Mouse (Mus musculus): ENCODE measurements around the gene 1700092M07Rik. TPM values are rescaled to one million over a fixed set of nuclear protein-coding genes. Genes with fewer than 3 reads are reported as not detected.

The 1700092M07Rik gene
- not detected in 2 replicates for polyA plus RNA-seq (2012; rRNA removed; ENCODE audit: low replicate concordance)

DNA sequence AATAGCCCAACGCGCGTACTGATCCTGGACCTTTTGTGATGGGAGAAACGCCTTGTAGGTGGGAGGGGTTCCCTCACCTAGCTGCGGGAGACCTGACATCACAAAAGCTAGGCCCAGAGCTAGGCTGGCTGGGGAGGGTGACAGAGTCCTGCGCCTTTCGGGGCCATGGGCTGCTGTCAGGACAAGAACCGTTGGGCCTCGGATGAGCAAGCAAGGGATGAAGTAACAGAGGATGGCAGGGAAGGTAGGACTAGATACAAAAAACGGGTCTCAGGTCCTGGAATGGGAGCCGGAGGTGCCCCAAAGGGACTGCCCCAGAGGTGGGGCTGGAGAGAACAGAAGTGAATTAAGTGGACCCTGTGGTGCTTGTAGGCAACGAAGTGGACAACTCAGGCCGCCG lies at the start of gene 1700092M07Rik:
Gene 1700092M07Rik, plus strand, starts transcription at position 116 of the 400 bp plus-strand sequence.

DNA sequence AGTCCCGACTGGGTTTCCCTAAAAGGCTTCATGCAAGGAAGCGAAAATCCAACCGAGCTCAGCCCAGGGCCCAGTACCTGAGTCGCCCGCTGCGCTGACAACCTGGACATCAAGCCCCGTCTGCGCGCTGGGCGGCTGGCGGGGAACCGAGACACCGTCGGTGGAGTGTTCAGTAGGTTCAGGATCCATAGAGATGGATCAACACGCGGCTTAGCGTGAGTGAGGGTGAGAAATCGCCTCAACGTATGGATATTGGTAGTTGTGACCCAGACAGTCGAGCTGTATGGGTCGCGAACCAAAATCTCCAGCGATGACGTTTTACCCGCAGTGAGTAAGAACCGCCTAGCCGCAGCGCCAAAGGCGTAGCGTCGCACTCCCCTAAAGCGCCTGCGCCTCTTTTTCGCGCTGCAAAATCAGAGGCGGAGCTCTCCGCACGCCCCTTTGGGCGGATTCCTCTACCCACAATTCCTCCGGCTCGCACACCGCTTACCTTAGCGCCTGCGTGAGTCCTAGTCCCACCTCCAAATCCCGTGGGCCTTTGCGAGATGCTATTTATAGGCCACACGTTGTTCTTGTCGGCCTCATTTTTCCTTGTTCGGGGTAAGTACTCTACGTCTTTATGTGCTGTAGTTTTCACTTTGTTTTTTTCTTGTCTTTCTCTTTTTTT lies 17.5 kb upstream of the 1700092M07Rik start, which contains the start of gene Slc3a2:
Gene Slc3a2, minus strand, starts transcription at position 463 of the 667 bp plus-strand sequence.

DNA sequence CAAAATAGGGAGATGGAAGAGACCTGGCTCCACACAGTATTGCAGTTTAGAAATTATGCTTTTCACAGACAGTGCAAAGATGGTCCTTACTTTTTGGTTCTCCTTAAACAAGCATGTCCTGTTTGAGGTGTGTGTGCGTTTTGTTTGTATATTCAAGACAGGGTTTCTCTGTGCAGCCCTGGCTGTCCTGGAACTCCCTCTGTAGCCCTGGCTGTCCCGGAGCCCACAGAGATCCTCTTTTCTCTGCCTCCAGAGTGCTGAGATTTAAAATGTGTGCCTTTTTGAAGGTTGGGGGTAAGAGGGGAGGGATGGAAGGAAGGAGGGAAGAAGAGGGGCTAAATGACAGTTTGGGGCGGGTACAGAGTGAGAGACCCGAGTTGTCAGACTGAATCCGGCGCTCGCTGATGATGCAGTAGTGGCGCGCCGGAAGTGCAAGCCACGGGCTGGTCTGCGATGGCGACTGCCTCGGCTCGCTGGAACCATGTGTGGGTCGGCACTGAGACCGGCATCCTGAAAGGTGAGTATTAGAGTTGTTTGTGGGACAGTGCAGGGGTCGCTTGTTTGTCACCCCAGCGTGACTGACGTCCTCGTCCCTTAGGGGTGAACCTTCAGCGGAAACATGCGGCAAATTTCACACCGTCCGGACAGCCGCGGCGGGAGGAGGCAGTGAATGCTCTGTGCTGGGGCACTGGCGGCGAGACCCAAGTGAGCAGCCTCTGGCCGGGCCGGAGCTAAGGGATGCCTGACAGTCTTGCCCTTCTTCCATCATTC lies 4.9 kb upstream of the 1700092M07Rik start, which contains the start of gene Wdr74:
Gene Wdr74, plus strand, starts transcription at position 439 of the 771 bp plus-strand sequence.

DNA sequence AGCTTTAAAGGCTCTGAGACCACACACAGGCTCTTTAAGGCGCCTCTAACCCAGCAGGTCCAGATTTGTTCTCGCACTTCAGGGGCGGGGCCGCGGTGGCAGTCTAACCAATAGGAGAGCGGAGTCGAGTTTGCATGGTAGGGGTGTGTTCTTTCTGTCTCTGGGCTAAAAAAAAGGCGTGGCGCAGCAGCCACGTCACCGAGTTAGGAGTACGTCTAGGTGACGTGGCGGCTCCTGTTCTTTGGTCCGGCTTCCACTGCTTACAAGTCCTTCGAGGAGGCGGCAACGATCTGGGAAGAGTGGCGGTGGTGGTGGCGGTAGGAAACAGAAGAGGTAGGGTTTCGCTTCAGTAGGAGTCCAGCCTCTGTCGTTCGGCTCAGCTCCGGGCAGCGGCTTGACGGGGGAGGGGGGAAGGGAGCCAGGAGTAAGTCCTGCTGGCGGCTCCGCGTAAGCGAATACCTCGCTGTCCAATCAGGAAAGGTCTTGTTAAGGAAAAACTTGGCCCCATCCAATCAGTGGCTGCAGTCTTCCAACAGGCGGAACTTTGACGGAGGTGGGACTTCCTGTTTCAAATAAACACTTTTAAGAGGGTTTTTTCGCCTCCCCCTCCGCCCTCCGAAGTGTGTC lies 838 bp downstream of the 1700092M07Rik start, which contains the start of gene Stx5a:
Gene Stx5a, plus strand, starts transcription at position 171 of the 627 bp plus-strand sequence.

DNA sequence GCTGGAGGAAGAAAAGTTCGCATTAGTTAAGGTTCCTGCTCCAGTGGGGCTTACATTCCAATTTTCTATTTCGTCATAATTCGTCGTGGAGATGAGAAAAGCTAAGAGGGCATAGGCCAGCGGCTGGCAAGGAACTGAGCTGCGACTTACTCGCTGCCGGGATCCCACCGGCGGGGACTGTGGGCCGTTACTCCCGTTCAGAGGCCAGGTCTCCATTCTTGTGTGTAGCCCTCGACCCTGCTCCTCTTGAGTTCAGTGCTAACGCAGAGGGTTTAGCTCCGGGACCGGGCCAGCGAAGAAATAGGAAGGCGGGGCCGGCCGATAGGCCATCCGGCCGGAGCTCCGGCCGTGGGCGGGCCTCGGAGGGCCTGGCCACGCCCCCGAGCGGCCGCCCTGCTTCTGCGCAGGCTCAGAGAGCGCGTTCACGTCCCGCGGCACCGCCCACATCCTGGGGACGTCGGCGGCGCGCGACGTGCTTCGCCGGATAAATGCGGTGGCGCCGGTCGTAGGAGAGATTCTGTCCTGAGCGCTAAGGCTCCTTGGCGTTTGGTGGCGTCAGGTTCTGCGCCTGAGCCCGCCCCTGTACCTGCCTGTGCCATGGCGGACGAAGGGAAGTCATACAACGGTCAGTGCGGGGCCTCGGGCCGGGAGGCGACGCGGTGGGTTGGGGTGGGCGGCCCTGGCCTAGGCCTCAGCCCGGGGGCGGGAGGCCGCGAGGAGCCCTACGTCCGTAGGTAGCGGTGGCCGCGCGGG lies 16.3 kb downstream of the 1700092M07Rik start, which contains the start of gene Nxf1:
Gene Nxf1, plus strand, starts transcription at position 439 of the 753 bp plus-strand sequence.

DNA sequence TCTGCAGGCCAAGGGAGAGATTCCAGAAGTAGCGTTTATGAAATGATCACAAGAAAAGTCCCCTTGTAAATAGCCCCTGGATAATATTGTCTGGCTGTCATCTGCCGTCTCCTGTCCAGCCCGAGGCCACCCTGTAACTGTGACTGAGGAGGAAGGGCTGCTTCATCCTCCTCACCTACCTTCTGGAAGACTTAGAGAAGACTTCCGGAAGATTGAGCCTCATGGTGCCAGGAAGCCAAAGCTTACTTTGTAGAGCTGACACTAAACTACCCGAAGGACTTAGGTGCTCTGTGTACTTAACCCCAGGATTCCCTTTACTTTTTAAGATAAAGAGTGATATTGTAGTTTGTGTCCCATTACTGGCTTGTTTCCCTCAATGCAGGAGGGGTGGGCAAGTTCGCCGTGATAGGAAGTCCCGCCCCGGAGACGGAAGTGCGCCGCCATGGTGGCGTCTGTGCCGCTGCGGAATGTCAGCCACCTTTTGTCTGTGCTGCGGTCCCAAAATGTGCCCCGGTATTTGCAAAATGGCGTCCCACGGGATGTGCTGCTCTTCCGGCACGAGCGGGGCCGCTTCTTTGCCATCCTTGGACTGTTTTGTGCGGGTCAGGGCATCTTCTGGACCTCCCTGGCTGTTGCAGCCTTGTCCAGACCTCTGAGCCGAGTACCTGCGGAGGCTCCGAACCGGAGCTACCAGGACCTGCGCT lies 30.2 kb downstream of the 1700092M07Rik start, which contains the start of gene Tmem223:
Gene Tmem223, plus strand, starts transcription at position 430 of the 704 bp plus-strand sequence.

DNA sequence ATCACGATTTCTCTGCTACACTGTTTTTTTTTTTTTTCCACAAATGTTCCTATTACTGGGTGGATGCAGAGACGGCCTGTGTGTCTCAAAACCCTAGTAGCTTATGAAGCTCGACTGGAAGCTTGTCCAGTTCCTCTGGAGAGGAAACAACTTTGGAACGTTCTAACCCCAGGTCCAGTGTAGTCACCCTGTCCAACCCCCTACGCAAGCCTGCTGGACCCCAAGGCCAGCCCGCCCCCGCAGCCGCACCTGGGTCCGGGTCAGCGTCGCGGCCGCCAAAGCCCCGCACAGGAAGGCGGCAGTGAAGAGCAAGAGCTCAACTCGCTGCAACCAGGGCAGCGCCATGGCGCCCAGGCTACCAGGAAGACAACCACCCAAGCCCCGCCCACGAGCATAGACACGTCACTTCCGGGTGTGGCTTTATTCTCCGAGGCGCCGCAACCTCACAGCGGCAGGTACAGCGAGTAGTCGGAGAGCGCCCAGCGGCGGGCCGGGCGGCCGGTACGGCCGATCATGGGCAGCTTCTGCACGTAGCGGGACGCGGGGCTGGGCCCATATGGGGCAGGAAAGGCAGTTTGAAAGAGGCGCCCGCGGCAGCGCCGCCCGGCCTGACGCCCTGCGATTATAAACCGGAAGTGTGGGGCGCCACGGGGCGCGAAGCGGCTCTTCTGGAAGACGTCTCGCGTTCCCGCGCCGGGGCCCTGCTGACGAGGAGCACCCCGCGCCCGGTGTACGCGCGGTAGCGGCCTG lies 33.7 kb downstream of the 1700092M07Rik start, which contains the start of gene Tmem179b:
Gene Tmem179b, minus strand, starts transcription at position 382 of the 750 bp plus-strand sequence.

DNA sequence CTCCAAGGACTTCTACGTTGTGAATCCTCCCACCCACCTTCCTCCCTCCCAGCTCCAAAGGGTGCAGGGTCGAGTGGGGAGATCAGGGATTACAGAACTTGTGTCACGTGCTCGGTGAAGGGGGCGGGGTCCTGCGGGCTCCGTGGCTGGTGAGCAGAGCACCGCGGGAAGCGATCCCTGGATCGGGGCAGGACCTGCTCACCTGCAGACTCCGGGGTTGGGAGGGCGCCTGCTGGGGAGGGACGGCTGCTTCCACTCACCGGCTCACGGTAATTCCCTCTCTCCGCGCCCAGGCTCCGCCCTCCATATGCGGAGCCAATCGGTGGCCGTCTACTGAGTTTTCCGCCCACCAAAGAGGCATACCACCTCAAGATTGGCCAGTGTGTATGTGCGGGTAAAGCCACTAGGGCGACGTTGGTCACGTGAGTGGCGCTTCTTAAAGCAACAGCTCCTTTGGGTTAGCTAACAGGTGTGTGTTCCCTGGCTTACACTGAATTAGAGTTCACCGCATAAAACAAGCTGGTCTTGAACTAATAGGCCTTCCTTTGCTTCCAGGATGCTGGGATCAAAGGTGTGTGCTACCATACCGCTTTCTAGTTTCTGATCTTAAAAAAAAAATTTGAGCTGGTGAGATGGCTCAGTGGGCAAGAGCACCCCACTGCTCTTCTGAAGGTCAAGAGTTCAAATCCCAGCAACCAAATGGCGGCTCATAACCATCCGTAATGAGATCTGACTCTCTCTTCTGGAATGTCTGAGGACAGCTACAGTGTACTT lies 45.7 kb downstream of the 1700092M07Rik start, which contains the start of gene Taf6l:
Gene Taf6l, minus strand, starts transcription at position 410 of the 774 bp plus-strand sequence.

Other genes with a start within 250 kb of the 1700092M07Rik start
- 0.03 TPM in 1 of 2 replicates, not detected in the other for gene Slc22a8, start 149.5 kb upstream of the 1700092M07Rik start, polyA plus RNA-seq (2012; rRNA removed; ENCODE audit: low replicate concordance)
- not detected in 2 replicates for gene Slc22a6, start 122.7 kb upstream of the 1700092M07Rik start, polyA plus RNA-seq (2012; rRNA removed; ENCODE audit: low replicate concordance)
- gene Chrm1, start 76.9 kb upstream of the 1700092M07Rik start, polyA plus RNA-seq (2012; rRNA removed; ENCODE audit: low replicate concordance): 0.15 TPM in 1 of 2 replicates, not detected in the other
- gene Slc3a2, start 17.3 kb upstream of the 1700092M07Rik start, polyA plus RNA-seq (2012; rRNA removed; ENCODE audit: low replicate concordance): 230 and 245 TPM in 2 replicates
- gene Wdr74, start 4.9 kb upstream of the 1700092M07Rik start, polyA plus RNA-seq (2012; rRNA removed; ENCODE audit: low replicate concordance): 29.9 and 51.4 TPM in 2 replicates
- gene Stx5a, start 695 bp downstream of the 1700092M07Rik start, polyA plus RNA-seq (2012; rRNA removed; ENCODE audit: low replicate concordance): 89.0 and 134 TPM in 2 replicates
- 93.8 and 152 TPM in 2 replicates for gene Nxf1, start 16.4 kb downstream of the 1700092M07Rik start, polyA plus RNA-seq (2012; rRNA removed; ENCODE audit: low replicate concordance)
- gene Tmem223, start 30.3 kb downstream of the 1700092M07Rik start, polyA plus RNA-seq (2012; rRNA removed; ENCODE audit: low replicate concordance): 255 and 279 TPM in 2 replicates
- gene Tmem179b, start 33.7 kb downstream of the 1700092M07Rik start, polyA plus RNA-seq (2012; rRNA removed; ENCODE audit: low replicate concordance): 92.4 and 101 TPM in 2 replicates
- gene Taf6l, start 45.7 kb downstream of the 1700092M07Rik start, polyA plus RNA-seq (2012; rRNA removed; ENCODE audit: low replicate concordance): 15.5 and 19.6 TPM in 2 replicates
- 72.1 and 72.3 TPM in 2 replicates for gene Polr2g, start 57.9 kb downstream of the 1700092M07Rik start, polyA plus RNA-seq (2012; rRNA removed; ENCODE audit: low replicate concordance)
- gene Zbtb3, start 61.8 kb downstream of the 1700092M07Rik start, polyA plus RNA-seq (2012; rRNA removed; ENCODE audit: low replicate concordance): 2.1 and 3.7 TPM in 2 replicates
- gene Ttc9c, start 78.6 kb downstream of the 1700092M07Rik start, polyA plus RNA-seq (2012; rRNA removed; ENCODE audit: low replicate concordance): 19.7 and 28.1 TPM in 2 replicates
- gene Hnrnpul2, start 79.3 kb downstream of the 1700092M07Rik start, polyA plus RNA-seq (2012; rRNA removed; ENCODE audit: low replicate concordance): 13.8 and 28.4 TPM in 2 replicates
- 1.4 TPM in 1 of 2 replicates, not detected in the other for gene AC129217.1, start 89.1 kb downstream of the 1700092M07Rik start, polyA plus RNA-seq (2012; rRNA removed; ENCODE audit: low replicate concordance)
- 401 and 771 TPM in 2 replicates for gene Bscl2, start 96.7 kb downstream of the 1700092M07Rik start, polyA plus RNA-seq (2012; rRNA removed; ENCODE audit: low replicate concordance)
- gene Gng3, start 98.5 kb downstream of the 1700092M07Rik start, polyA plus RNA-seq (2012; rRNA removed; ENCODE audit: low replicate concordance): 0.45 and 1.2 TPM in 2 replicates
- gene Lrrn4cl, start 110.0 kb downstream of the 1700092M07Rik start, polyA plus RNA-seq (2012; rRNA removed; ENCODE audit: low replicate concordance): 14.5 and 30.5 TPM in 2 replicates
- gene Ubxn1, start 130.8 kb downstream of the 1700092M07Rik start, polyA plus RNA-seq (2012; rRNA removed; ENCODE audit: low replicate concordance): 98.3 and 108 TPM in 2 replicates
- 37.3 and 43.9 TPM in 2 replicates for gene Uqcc3, start 140.2 kb downstream of the 1700092M07Rik start, polyA plus RNA-seq (2012; rRNA removed; ENCODE audit: low replicate concordance)
- gene Lbhd1, start 143.0 kb downstream of the 1700092M07Rik start, polyA plus RNA-seq (2012; rRNA removed; ENCODE audit: low replicate concordance): 2.7 and 4.3 TPM in 2 replicates
- not detected in 2 replicates for gene Gm49403, start 143.2 kb downstream of the 1700092M07Rik start, polyA plus RNA-seq (2012; rRNA removed; ENCODE audit: low replicate concordance)
- gene 1810009A15Rik, start 148.1 kb downstream of the 1700092M07Rik start, polyA plus RNA-seq (2012; rRNA removed; ENCODE audit: low replicate concordance): 25.8 and 26.2 TPM in 2 replicates
- gene Gm49416, start 148.2 kb downstream of the 1700092M07Rik start, polyA plus RNA-seq (2012; rRNA removed; ENCODE audit: low replicate concordance): 0.34 TPM in 1 of 2 replicates, not detected in the other
- 19.2 and 38.4 TPM in 2 replicates for gene Ints5, start 152.3 kb downstream of the 1700092M07Rik start, polyA plus RNA-seq (2012; rRNA removed; ENCODE audit: low replicate concordance)
- gene Ganab, start 157.4 kb downstream of the 1700092M07Rik start, polyA plus RNA-seq (2012; rRNA removed; ENCODE audit: low replicate concordance): 101 and 184 TPM in 2 replicates
- gene B3gat3, start 179.7 kb downstream of the 1700092M07Rik start, polyA plus RNA-seq (2012; rRNA removed; ENCODE audit: low replicate concordance): 78.6 and 99.5 TPM in 2 replicates
- gene Rom1, start 188.6 kb downstream of the 1700092M07Rik start, polyA plus RNA-seq (2012; rRNA removed; ENCODE audit: low replicate concordance): 13.6 and 15.0 TPM in 2 replicates
- gene Eml3, start 188.8 kb downstream of the 1700092M07Rik start, polyA plus RNA-seq (2012; rRNA removed; ENCODE audit: low replicate concordance): 53.7 and 84.8 TPM in 2 replicates
- 20.1 and 44.4 TPM in 2 replicates for gene Mta2, start 201.2 kb downstream of the 1700092M07Rik start, polyA plus RNA-seq (2012; rRNA removed; ENCODE audit: low replicate concordance)
- 15.9 and 30.2 TPM in 2 replicates for gene Tut1, start 213.1 kb downstream of the 1700092M07Rik start, polyA plus RNA-seq (2012; rRNA removed; ENCODE audit: low replicate concordance)
- gene Eef1g, start 226.3 kb downstream of the 1700092M07Rik start, polyA plus RNA-seq (2012; rRNA removed; ENCODE audit: low replicate concordance): 255 and 492 TPM in 2 replicates
- 56.5 and 94.9 TPM in 2 replicates for gene Ahnak, start 248.6 kb downstream of the 1700092M07Rik start, polyA plus RNA-seq (2012; rRNA removed; ENCODE audit: low replicate concordance)

All from subcutaneous adipose tissue, adult 2 months (tissue).